Mouse (Mus musculus): ENCODE data around the gene Bpifb2.

The Bpifb2 gene

DNA sequence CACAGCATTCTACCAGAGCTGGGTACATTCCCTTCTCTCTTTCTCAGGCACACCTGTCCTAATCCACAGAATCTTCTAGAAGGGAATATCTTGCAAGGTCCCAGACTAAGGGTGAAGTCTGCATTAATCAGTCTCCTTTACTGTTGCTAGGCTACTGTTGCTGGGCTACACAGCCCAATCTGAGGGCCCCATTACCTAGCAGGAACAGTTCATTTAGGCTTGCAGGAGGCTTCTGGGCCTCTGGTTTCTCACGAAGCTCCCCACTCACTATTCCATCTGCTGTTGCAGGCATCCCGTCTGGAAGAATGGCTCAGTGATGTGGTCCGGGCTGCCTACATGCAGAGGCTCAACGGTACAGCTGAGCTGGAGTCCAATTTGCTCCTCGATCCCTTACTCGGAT lies 56.3 kb downstream of the Bpifb2 start:
- CTCF ChIA-PET, result interaction anchor here (0.6 kb wide), 1 partner anchor 144 kb away, joined by 7 read pairs; no protein-coding TSS in a partner anchor

DNA sequence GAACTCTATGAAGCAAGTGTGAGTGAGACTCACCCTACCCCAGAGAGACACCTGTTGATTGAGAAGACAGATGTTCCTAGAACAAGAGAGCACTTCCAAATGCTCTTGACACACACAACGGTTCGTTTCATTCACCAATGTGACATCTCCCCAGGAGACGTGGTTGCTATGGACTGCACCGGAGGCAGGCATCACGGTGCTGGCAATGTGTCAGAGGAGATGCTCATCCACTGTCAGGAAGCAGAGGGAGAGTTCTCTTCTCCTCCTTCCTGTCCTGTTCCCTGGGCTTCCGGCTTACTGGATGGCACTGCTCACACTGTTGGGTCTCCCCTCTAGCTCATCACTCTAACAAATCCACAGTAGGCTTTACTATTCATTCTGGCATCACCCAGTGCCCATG lies 58.5 kb downstream of the Bpifb2 start:
- CTCF ChIA-PET, result no interaction called here

DNA sequence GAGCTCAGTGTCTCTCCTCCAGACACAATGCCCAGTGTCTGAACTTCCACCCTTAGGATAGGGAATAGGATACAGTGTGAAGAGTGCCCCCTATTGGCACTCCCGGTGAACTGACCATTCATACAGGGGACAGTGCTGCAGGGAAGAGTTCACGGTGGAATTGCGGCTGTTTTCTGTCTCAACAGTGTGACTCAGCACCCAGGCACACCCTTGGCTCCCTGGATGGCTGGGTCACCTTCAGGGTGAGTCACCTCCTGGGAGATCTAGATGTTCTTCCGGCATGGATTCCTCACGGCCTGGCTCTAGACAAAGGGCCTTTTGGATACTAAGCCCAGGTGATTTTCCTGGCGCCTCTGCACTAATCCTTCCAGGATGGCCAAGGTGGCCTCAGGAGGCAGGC lies 60.5 kb downstream of the Bpifb2 start:
- CTCF ChIA-PET, result no interaction called here

DNA sequence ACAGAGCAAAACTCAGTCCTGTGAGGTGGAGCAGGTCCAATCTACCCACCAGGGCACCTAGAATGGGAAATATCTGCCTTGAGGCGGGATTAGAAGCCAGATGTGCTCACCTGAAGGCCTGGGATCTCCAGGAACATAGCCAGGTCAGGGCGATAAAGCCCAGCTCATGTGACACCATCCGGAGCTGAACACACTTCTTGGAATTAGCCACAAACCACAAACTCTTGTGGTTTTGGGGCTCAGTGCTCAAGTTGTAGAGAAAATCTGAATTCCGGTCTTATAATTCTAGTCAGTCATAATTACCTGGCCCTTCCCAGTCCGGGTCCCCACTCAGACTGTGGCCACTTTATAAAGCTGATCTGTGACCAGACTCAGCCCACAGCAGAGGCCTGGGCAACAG lies 63.0 kb downstream of the Bpifb2 start, which contains the start of gene Bpifb4:
Gene Bpifb4 (plus strand): TSS at position 370 of the 400 bp plus-strand sequence.
- CTCF ChIA-PET, result no interaction called here

DNA sequence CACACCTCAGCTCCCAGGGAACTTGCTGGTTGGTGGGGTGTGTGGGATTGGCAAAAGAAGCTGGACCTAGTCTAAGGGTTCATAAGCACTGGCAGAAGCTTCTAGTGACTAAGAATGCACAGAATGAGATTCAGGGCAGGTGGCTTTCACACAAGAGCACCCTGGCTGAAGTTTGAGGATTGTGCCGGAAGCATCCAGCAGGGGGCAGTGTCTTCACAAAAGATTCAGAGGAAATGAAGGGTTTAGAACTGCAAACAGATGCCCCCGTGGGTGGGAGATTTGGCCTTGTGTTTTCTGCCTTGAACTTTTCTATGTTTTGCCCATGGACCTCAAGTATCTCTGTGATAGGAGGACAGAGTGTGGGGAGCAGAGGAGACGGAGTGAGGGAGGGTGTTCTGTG lies 68.7 kb downstream of the Bpifb2 start:
- CTCF ChIA-PET, result no interaction called here

DNA sequence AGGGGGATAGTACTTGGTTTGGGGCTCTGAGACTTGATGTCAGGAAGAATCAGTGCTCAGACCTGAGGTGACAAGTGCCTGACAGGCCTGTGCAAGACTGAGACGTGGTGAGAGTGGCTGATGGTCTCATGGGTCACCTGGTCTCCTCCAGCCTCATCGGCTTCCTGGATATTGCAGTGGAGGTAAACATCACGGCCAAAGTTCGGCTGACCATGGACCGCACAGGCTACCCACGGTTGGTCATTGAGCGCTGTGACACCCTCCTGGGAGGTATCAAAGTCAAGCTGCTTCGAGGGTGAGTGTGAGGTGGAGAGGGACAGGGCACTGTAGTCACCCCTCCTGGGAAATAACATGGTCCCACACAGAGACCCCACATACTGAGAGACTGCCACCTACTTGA lies 69.7 kb downstream of the Bpifb2 start:
- CTCF ChIA-PET, result no interaction called here

Data from spleen, embryonic (tissue).